Mouse (Mus musculus): ENCODE measurements around the gene Aspscr1.

The Aspscr1 gene

GRCm38 (mm10) chr11:120733521-120733920 lies 60.7 kb downstream of the Aspscr1 start:
- DNase-seq (ENCODE audit: low read depth), result no peak

GRCm38 (mm10) chr11:120736424-120736823 lies 63.7 kb downstream of the Aspscr1 start:
- no peak for DNase-seq (ENCODE audit: low read depth)

- no peak for DNase-seq (ENCODE audit: low read depth)
Observed at GRCm38 (mm10) chr11:120740981-120741380, 68.2 kb downstream of the Aspscr1 start.

GRCm38 (mm10) chr11:120744121-120744701 lies 71.4 kb downstream of the Aspscr1 start:
- DNase-seq (ENCODE audit: low read depth), result no peak

GRCm38 (mm10) chr11:120747974-120748373 lies 75.2 kb downstream of the Aspscr1 start:
- no peak for DNase-seq (ENCODE audit: low read depth)

GRCm38 (mm10) chr11:120749430-120749829 lies 76.7 kb downstream of the Aspscr1 start:
- peak; percentile 70 for DNase-seq (ENCODE audit: low read depth)

GRCm38 (mm10) chr11:120751606-120752005 lies 78.8 kb downstream of the Aspscr1 start:
- DNase-seq (ENCODE audit: low read depth), result no peak

Data from naive thymus-derived CD4-positive, alpha-beta T cell, adult 2 months (primary cell).